Mouse (Mus musculus) lung, embryonic 14.5 days (tissue): ENCODE results near the gene Poldip3. TPM values are rescaled to one million over a fixed set of nuclear protein-coding genes. Genes with fewer than 3 reads are reported as not detected.

ENCODE experiments used
- ATAC-seq: fragments of 200-750 bp; cut with Nextera tagmentation; 2 replicates; pipeline ENCODE4 v1.8.0; 2017; ENCODE audit warnings: mild to moderate bottlenecking, moderate TSS enrichment, moderate library complexity; ENCODE audit not compliant: insufficient read depth
- DNase-seq: peaks from one replicate; pipeline ENCODE4 v3.0.0-alpha.2; 2015
- H3K27ac ChIP-seq: fragments of 300-500 bp; sonication (generic); 2 replicates; pipeline ENCODE4 v1.5.1; 2014; ENCODE audit warnings: low read depth, mild to moderate bottlenecking, moderate library complexity
- H3K27me3 ChIP-seq: fragments of 300-500 bp; sonication (generic); 2 replicates; pipeline ENCODE4 v1.6.1; 2014; ENCODE audit warnings: low read length, control low read depth; ENCODE audit not compliant: insufficient read depth
- H3K36me3 ChIP-seq: fragments of 300-500 bp; sonication (generic); 2 replicates; pipeline ENCODE4 v1.6.1; 2014; ENCODE audit warnings: control low read depth; ENCODE audit not compliant: insufficient read depth
- H3K4me1 ChIP-seq: fragments of 300-500 bp; sonication (generic); 2 replicates; pipeline ENCODE4 v1.6.1; 2014; ENCODE audit warnings: antibody characterized with exemption, control low read depth; ENCODE audit not compliant: insufficient read depth
- H3K4me2 ChIP-seq: fragments of 300-500 bp; sonication (generic); 2 replicates; pipeline ENCODE4 v1.6.1; 2014; ENCODE audit warnings: mild to moderate bottlenecking
- H3K4me3 ChIP-seq: fragments of 300-500 bp; sonication (generic); 2 replicates; pipeline ENCODE4 v1.5.1; 2014; ENCODE audit warnings: low read depth, low read length
- H3K9ac ChIP-seq: fragments of 300-500 bp; sonication (generic); 2 replicates; pipeline ENCODE4 v1.6.1; 2014
- H3K9me3 ChIP-seq: fragments of 300-500 bp; sonication (generic); 2 replicates; pipeline ENCODE4 v1.6.1; 2016; ENCODE audit warnings: low read depth, low read length, control low read depth
- CTCF ChIP-seq: IDR thresholded peaks from 2 replicates; pipeline ENCODE4 v1.5.1; 2016; ENCODE audit warnings: antibody characterized with exemption, low read depth
- WGBS: fragments of 180-500 bp; shearing (Covaris S2); extraction: QIAGEN DNeasy Blood & Tissue Kit; methylation state at CpG from one replicate; pipeline ENCODE4 v1.1.7; 2014; 5-methylcytosine and 5-hydroxymethylcytosine counted together
- polyA plus RNA-seq: library from polyadenylated mRNA; unstranded; fragments of >200 nt; fragmentation: Nextera tagmentation; extraction: Ambion mirVana; gene quantifications from 2 replicates; pipeline ENCODE4 v1.2.1, GENCODE M21; 2014

Poldip3 gene
- polyA plus RNA-seq, 1 experiment from 2014 or later: 162 TPM

GRCm38 (mm10) chr15:83083530-83083929 is 65.7 kb downstream of the Poldip3 start:
- DNase-seq: no peak
- no peak overlapping the region for H3K4me3 ChIP-seq
- no peak overlapping the region for H3K4me2 ChIP-seq
- H3K36me3 ChIP-seq: no peaks in the 10 kb centered on the region
- H3K27me3 ChIP-seq: no peaks in the 10 kb centered on the region; the same call in none of the 2 replicates
- TF ChIP-seq CTCF: no peak
- no peak overlapping the region for H3K9ac ChIP-seq
- H3K27ac ChIP-seq: no peak overlapping the region
- 45% methylated on average over 5 of the region's 5 CpGs for WGBS
- ATAC-seq: no peak
- H3K4me1 ChIP-seq: no peaks in the 10 kb centered on the region
- no peaks in the 10 kb centered on the region for H3K9me3 ChIP-seq

Other genes starting within 250 kb of the Poldip3 start
- 9.9 and 10.9 TPM in 2 replicates for gene Tcf20, start 161.5 kb downstream of the Poldip3 start, polyA plus RNA-seq
- 3.6 and 3.9 TPM in 2 replicates for gene Nfam1, start 116.1 kb downstream of the Poldip3 start, polyA plus RNA-seq
- 60.6 and 68.1 TPM in 2 replicates for gene Serhl, start 59.9 kb downstream of the Poldip3 start, polyA plus RNA-seq
- gene Rrp7a, start 26.6 kb downstream of the Poldip3 start, polyA plus RNA-seq: 51.0 and 59.3 TPM in 2 replicates
- 161 and 164 TPM in 2 replicates for gene Cyb5r3, start 23.2 kb upstream of the Poldip3 start, polyA plus RNA-seq
- gene A4galt, start 102.4 kb upstream of the Poldip3 start, polyA plus RNA-seq: 2.4 TPM in 2 replicates
- gene Arfgap3, start 200.9 kb upstream of the Poldip3 start, polyA plus RNA-seq: 37.7 and 41.3 TPM in 2 replicates